Mouse (Mus musculus) kidney, adult 8-10 months (tissue): Measurements from ENCODE around the gene Fam107b.

Experiments used
- DNase-seq, 2 experiments: peaks; one replicate each; pipeline ENCODE4 v3.0.0; 2022

Fam107b gene

GRCm38 (mm10) chr2:3608868-3609854 is 38.9 kb downstream of the Fam107b start:
- no peak for DNase-seq

- DNase-seq: peak; percentile 12 to 22
Observed at GRCm38 (mm10) chr2:3618446-3618845, 48.2 kb downstream of the Fam107b start.

GRCm38 (mm10) chr2:3621568-3621967 is 51.3 kb downstream of the Fam107b start:
- DNase-seq: no peak

GRCm38 (mm10) chr2:3622158-3622557 is 51.9 kb downstream of the Fam107b start:
- DNase-seq: no peak

- peak; percentile 31 to 57 for DNase-seq
Observed at GRCm38 (mm10) chr2:3623207-3623980, 53.1 kb downstream of the Fam107b start.

- peak; percentile 63 to 81 for DNase-seq
Observed at GRCm38 (mm10) chr2:3623981-3624584, 53.8 kb downstream of the Fam107b start.

- no peak for DNase-seq
Observed at GRCm38 (mm10) chr2:3629096-3629495, 58.8 kb downstream of the Fam107b start.

GRCm38 (mm10) chr2:3629741-3630140 is 59.5 kb downstream of the Fam107b start:
- peak in 1 of 2 experiments; percentile 20 for DNase-seq

GRCm38 (mm10) chr2:3630769-3631477 is 60.6 kb downstream of the Fam107b start:
- no peak for DNase-seq

GRCm38 (mm10) chr2:3633137-3633536 is 62.8 kb downstream of the Fam107b start:
- DNase-seq: no peak

GRCm38 (mm10) chr2:3636771-3637170 is 66.5 kb downstream of the Fam107b start:
- no peak for DNase-seq

GRCm38 (mm10) chr2:3641001-3641770 is 70.9 kb downstream of the Fam107b start:
- DNase-seq: no peak

GRCm38 (mm10) chr2:3642949-3643348 is 72.7 kb downstream of the Fam107b start:
- DNase-seq: no peak

- DNase-seq: no peak
Observed at GRCm38 (mm10) chr2:3645741-3646140, 75.5 kb downstream of the Fam107b start.

GRCm38 (mm10) chr2:3649171-3649570 is 78.9 kb downstream of the Fam107b start:
- DNase-seq: no peak

GRCm38 (mm10) chr2:3654606-3655005 is 84.3 kb downstream of the Fam107b start:
- DNase-seq: no peak

- no peak for DNase-seq
Observed at GRCm38 (mm10) chr2:3656091-3656490, 85.8 kb downstream of the Fam107b start.

- DNase-seq: no peak
Observed at GRCm38 (mm10) chr2:3656834-3657233, 86.5 kb downstream of the Fam107b start.

GRCm38 (mm10) chr2:3657376-3657775 is 87.1 kb downstream of the Fam107b start:
- DNase-seq: no peak

GRCm38 (mm10) chr2:3657811-3658730 is 87.8 kb downstream of the Fam107b start:
- DNase-seq: no peak

GRCm38 (mm10) chr2:3658900-3659299 is 88.6 kb downstream of the Fam107b start:
- no peak for DNase-seq
